Mouse (Mus musculus) megakaryocyte, adult 5-6 weeks (primary cell): ENCODE measurements at regions not wholly inside any gene's neighbourhood (a gene's known extent, or its start where the extent isn't known, plus 50 kb on each side); places are given as distances from the start of the nearest gene placed in this dataset.

ENCODE experiments used
- ATAC-seq: 2 replicates; pipeline ENCODE4 v1.8.0; 2016; ENCODE audit warnings: mild to moderate bottlenecking, inconsistent platforms; ENCODE audit not compliant: poor library complexity, severe bottlenecking

DNA sequence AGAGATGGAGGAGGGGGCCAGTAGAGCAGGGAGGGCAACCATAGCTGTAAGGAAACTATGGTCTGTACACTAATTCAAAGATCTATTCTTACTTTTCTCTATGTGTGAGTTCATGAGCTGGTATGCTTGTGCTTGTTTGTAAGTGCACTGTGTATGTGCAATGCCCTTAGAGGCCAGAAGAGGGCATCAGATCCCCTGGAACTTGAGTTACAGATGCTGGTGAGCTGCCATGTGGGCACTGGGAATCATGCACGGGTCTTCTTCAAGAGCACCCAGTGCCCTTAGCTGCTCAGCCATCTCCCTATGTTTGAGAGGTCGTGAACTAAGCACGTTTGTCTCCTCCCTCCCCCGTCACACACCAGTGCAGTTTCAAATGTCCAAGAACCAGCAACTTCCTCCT is 68.9 kb downstream of the Tbx3 start:
- ATAC-seq, result no peak

DNA sequence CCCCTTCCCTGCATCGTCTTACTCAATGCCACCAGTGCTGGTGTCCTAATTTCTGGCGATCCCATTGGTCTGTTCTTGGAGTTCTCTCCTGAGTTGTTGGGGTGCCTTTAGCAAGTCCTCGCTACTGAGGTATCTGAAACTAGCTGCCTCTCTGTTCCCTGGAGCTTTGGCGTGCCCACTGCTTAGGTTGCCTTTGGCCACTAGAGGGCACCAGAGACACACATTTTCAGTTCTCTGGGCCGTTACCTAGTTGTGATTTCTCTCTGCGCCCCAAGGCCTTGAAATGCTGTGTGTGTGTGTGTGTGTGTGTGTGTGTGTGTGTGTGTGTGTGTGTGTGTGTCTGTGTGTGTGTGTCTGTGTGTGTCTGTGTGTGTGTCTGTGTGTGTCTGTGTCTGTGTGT is 70.6 kb downstream of the Tbx3 start:
- peak; percentile 74 for ATAC-seq

- no peak for ATAC-seq
Measured at GRCm38 (mm10) chr5:119743733-119744132, 73.3 kb downstream of the Tbx3 start.

DNA sequence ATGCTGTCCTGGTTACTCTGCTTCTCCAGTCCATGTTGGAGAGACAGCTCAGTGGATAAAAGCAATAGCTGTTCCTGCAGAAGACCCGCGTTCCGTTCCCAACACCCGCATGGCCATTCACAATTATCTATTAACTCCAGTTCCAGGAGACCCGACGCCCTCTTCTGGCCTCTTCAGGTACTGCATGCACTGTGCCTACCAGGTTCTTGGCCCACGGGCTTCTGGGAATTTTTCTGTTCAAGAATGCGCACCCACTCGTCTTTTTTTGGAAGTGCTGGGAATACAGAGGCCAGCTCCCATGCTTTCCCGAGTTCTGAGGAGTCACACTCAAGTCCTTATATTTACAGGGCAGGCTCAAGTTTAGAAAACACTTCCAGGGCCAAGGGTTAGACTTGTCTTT is 76.6 kb downstream of the Tbx3 start:
- ATAC-seq, result no peak

- no peak for ATAC-seq
Measured at GRCm38 (mm10) chr5:119748667-119749066, 78.2 kb downstream of the Tbx3 start.

DNA sequence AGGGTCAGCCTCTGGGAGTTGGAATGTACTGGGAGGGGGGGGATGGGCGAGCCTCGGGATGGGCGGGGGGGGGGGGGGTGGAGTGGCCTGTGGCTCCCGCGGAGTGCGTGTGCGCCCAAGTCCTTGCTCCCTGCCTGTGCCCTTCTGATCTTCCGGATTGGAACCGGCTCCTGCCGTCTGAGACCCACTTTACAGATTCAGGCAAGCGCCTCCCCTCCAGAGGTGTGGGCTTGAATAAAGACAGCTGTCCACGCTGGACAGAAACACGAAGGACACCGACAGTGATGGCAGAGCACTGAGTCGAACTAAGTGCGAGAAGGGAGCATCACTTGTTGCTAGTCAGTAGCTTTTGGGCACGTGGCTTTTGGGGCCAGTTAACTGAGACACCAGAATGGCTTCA is 78.7 kb downstream of the Tbx3 start:
- ATAC-seq, result no peak

DNA sequence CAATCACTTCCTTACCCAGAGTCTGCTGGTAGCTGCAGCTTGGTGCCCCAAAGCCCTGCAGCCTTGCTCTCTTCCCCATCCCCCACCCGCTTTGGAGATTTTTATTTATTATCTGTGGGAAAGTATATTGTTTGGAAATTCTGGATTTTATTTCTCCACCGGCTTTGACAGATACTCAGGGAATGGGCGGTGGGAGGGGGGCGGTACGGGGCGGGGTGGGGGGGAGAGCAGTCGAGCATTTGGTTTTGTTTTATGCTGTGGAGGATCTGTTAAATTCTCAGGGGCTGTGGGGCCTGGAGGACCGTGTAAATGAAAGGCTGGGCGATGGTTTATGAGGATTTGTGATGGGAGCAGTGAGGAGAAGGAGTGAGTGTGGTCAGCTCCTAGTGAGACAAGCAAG is 76.7 kb upstream of the Tbx5 start:
- ATAC-seq, result no peak

DNA sequence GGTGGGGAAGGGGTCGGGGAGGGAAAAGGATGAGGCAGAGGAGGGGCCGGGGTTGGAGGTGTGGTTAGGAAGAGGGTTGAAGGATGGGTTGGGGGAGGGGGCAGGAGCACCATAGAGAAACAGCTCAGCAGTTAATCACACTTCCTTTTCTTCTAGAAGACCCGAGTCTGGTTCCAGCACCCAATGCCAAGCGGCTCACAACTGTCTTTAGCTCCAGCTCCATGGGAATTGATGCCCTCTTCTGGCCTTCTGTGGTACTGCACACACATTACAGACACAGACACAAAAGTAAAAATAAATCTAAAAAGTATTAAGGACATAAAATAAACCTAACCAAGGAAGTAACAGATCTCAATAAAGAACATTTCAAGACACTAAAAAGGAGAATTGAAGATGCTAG is 73.6 kb upstream of the Tbx5 start:
- no peak for ATAC-seq

- no peak for ATAC-seq
Measured at GRCm38 (mm10) chr5:119762102-119762501, 70.4 kb upstream of the Tbx5 start.

- ATAC-seq, result no peak
Measured at GRCm38 (mm10) chr5:119763337-119763736, 69.1 kb upstream of the Tbx5 start.

DNA sequence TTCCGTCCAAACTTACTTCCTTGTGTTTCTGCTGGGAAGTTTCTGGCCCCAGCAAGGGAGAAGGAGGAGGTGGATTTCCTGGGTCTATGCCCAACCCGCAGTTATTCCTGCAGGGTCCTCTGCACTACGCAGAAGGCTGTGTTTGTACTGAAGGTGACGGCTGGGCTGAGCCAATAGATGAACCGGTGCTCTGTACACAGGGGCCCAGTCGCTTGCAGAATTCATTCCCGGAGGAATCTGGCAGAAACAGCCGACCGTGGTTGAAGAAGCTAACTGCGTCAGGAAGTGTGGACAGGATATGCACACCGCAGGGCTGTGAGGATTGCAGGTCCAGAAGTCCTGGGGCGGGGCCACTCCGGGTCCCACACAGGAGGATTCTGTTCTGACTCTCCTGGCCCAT is 66.1 kb upstream of the Tbx5 start:
- ATAC-seq, result no peak

- no peak for ATAC-seq
Measured at GRCm38 (mm10) chr5:119770951-119771350, 61.5 kb upstream of the Tbx5 start.

- ATAC-seq, result no peak
Measured at GRCm38 (mm10) chr5:119776106-119776887, 56.2 kb upstream of the Tbx5 start.

GRCm38 (mm10) chr5:119777836-119778235 is 54.6 kb upstream of the Tbx5 start:
- ATAC-seq, result no peak

DNA sequence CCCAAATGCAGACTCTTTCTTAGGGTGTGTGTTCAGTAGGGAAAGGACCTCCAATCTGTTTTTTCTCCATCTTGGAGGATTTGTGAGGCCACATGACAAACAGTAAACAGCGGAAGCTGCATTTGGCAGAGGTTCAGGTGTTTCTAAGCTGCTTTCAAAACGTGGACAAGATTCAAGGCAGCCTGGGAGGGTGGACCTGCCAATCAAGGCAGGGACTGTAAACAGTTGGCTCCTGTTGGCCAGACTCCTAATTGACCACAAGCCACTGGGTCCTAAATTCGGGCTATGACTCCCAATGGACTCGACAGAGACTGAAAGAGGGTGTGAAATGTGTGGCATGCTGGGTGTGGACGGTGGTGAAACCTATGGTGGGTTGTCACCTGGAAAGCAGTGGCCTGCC is 51.1 kb upstream of the Tbx5 start:
- no peak for ATAC-seq
